Mouse (Mus musculus) liver, adult 2 months (tissue): ENCODE measurements at regions not wholly inside any gene's neighbourhood (a gene's known extent, or its start where the extent isn't known, plus 50 kb on each side); places are given as distances from the start of the nearest gene placed in this dataset.

Experiments used
- CTCF ChIP-seq: fragments of 200-500 bp; IDR thresholded peaks from 2 replicates; pipeline ENCODE4 v1.5.1; 2011; ENCODE audit warnings: low read depth, low read length, control low read depth
- POLR2A ChIP-seq: fragments of 200-500 bp; IDR thresholded peaks from 2 replicates; pipeline ENCODE4 v1.6.1; 2011; ENCODE audit warnings: low read length, control low read depth; ENCODE audit not compliant: insufficient read depth; ENCODE audit errors: extremely low read depth

- TF ChIP-seq CTCF, result peak; percentile 21; the same call in 1 of the 2 replicates
- TF ChIP-seq POLR2A, result no peak
Observed at GRCm38 (mm10) chr12:52408307-52408895, 95.4 kb upstream of the Arhgap5 start.
